Mouse (Mus musculus) limb, embryonic 12.5 days (tissue): ENCODE data around the gene BC067074. TPM values are rescaled to one million over a fixed set of nuclear protein-coding genes. Genes with fewer than 3 reads are reported as not detected.

Experiments
- ATAC-seq: fragments of 200-750 bp; cut with Nextera tagmentation; 2 replicates; pipeline ENCODE4 v1.8.0; 2017; ENCODE audit warnings: low read depth, moderate TSS enrichment; ENCODE audit not compliant: insufficient number of reproducible peaks, insufficient read depth, low FRiP score, low TSS enrichment
- H3K27ac ChIP-seq: fragments of 300-500 bp; sonication (generic); 2 replicates; pipeline ENCODE4 v1.5.1; 2016; ENCODE audit warnings: mild to moderate bottlenecking, moderate library complexity
- H3K27me3 ChIP-seq: fragments of 300-500 bp; sonication (generic); 2 replicates; pipeline ENCODE4 v1.6.1; 2016; ENCODE audit warnings: mild to moderate bottlenecking, moderate library complexity
- H3K36me3 ChIP-seq: fragments of 300-500 bp; sonication (generic); 2 replicates; pipeline ENCODE4 v1.6.1; 2016; ENCODE audit warnings: mild to moderate bottlenecking, moderate library complexity
- H3K4me1 ChIP-seq: fragments of 300-500 bp; sonication (generic); replicated peaks from 2 replicates; pipeline ENCODE4 v1.6.1; 2016
- H3K4me2 ChIP-seq: fragments of 300-500 bp; sonication (generic); 2 replicates; pipeline ENCODE4 v1.6.1; 2016; ENCODE audit warnings: mild to moderate bottlenecking, moderate library complexity
- H3K4me3 ChIP-seq: fragments of 300-500 bp; sonication (generic); replicated peaks from 2 replicates; pipeline ENCODE4 v1.5.1; 2016; ENCODE audit warnings: mild to moderate bottlenecking
- H3K9ac ChIP-seq: fragments of 300-500 bp; sonication (generic); replicated peaks from 2 replicates; pipeline ENCODE4 v1.6.1; 2016; ENCODE audit warnings: mild to moderate bottlenecking, moderate library complexity
- H3K9me3 ChIP-seq: fragments of 300-500 bp; sonication (generic); 2 replicates; pipeline ENCODE4 v1.6.1; 2016; ENCODE audit warnings: mild to moderate bottlenecking, moderate library complexity
- WGBS: fragments of 180-500 bp; shearing (Covaris S2); methylation state at CpG from one replicate; pipeline ENCODE4 v1.1.7; 2016; 5-methylcytosine and 5-hydroxymethylcytosine counted together
- polyA plus RNA-seq: library from polyadenylated mRNA; unstranded; fragments of >200 nt; fragmentation: Nextera tagmentation; extraction: Ambion mirVana; gene quantifications from 2 replicates; pipeline ENCODE4 v1.2.1, GENCODE M21; 2016

BC067074 gene
- polyA plus RNA-seq, 1 experiment from 2014 or later: 10.5 TPM

GRCm38 (mm10) chr13:113324241-113324640 lies 31.3 kb downstream of the BC067074 start:
- ATAC-seq: no peak
- Histone ChIP-seq H3K9ac (no peak overlapping the region), H3K27ac (no peak overlapping the region), H3K4me1 (no peaks in the 10 kb centered on the region), H3K27me3 (no peaks in the 10 kb centered on the region), H3K9me3 (no peaks in the 10 kb centered on the region), H3K36me3 (peaks cover 27% of the 10 kb centered on the region), H3K4me2 (no peak overlapping the region), H3K4me3 (no peak overlapping the region)
- WGBS: 87% methylated on average over 3 of the region's 3 CpGs

GRCm38 (mm10) chr13:113325678-113326077 lies 32.7 kb downstream of the BC067074 start:
- no peak overlapping the region for H3K27ac ChIP-seq
- no peak overlapping the region for H3K9ac ChIP-seq
- peaks cover 4% of the 10 kb centered on the region; the same call in 1 of the 2 replicates for H3K9me3 ChIP-seq
- H3K4me1 ChIP-seq: no peaks in the 10 kb centered on the region
- no peak overlapping the region for H3K4me2 ChIP-seq
- 77% methylated on average over 3 of the region's 3 CpGs for WGBS
- no peak overlapping the region for H3K4me3 ChIP-seq
- peaks cover 38% of the 10 kb centered on the region for H3K36me3 ChIP-seq
- no peaks in the 10 kb centered on the region for H3K27me3 ChIP-seq
- ATAC-seq: no peak

GRCm38 (mm10) chr13:113332256-113332655 lies 39.3 kb downstream of the BC067074 start:
- peaks cover 21% of the 10 kb centered on the region for H3K4me1 ChIP-seq
- ATAC-seq: no peak; the same call in 1 of the 2 replicates
- H3K4me2 ChIP-seq: no peak overlapping the region; the same call in 1 of the 2 replicates
- no peak overlapping the region for H3K9ac ChIP-seq
- H3K9me3 ChIP-seq: peaks cover 4% of the 10 kb centered on the region; the same call in 1 of the 2 replicates
- 16% methylated on average over 7 of the region's 7 CpGs for WGBS
- no peaks in the 10 kb centered on the region for H3K27me3 ChIP-seq
- H3K27ac ChIP-seq: peak overlapping the region; percentile 47
- H3K4me3 ChIP-seq: no peak overlapping the region
- H3K36me3 ChIP-seq: peaks cover 24% of the 10 kb centered on the region

- ATAC-seq: no peak
- Histone ChIP-seq H3K4me2 (no peak overlapping the region), H3K4me3 (no peak overlapping the region), H3K27ac (no peak overlapping the region), H3K27me3 (no peaks in the 10 kb centered on the region), H3K9ac (no peak overlapping the region), H3K36me3 (peaks cover 20% of the 10 kb centered on the region), H3K4me1 (peaks cover 27% of the 10 kb centered on the region), H3K9me3 (peaks cover 4% of the 10 kb centered on the region; the same call in 1 of the 2 replicates)
- WGBS: 95% methylated on average over 6 of the region's 6 CpGs
Observed at GRCm38 (mm10) chr13:113333374-113333773, 40.4 kb downstream of the BC067074 start.

GRCm38 (mm10) chr13:113333931-113334330 lies 41.0 kb downstream of the BC067074 start:
- peaks cover 27% of the 10 kb centered on the region for H3K4me1 ChIP-seq
- peaks cover 19% of the 10 kb centered on the region for H3K36me3 ChIP-seq
- no peak overlapping the region for H3K9ac ChIP-seq
- H3K4me2 ChIP-seq: no peak overlapping the region
- no peaks in the 10 kb centered on the region for H3K27me3 ChIP-seq
- 83% methylated on average over 5 of the region's 5 CpGs for WGBS
- no peak overlapping the region for H3K4me3 ChIP-seq
- H3K9me3 ChIP-seq: peaks cover 4% of the 10 kb centered on the region; the same call in 1 of the 2 replicates
- H3K27ac ChIP-seq: no peak overlapping the region
- no peak for ATAC-seq

GRCm38 (mm10) chr13:113334773-113335172 lies 41.8 kb downstream of the BC067074 start:
- H3K36me3 ChIP-seq: peaks cover 16% of the 10 kb centered on the region
- peaks cover 4% of the 10 kb centered on the region; the same call in 1 of the 2 replicates for H3K9me3 ChIP-seq
- no peak overlapping the region for H3K27ac ChIP-seq
- peaks cover 27% of the 10 kb centered on the region for H3K4me1 ChIP-seq
- 41% methylated on average over 4 of the region's 4 CpGs for WGBS
- ATAC-seq: no peak
- H3K4me3 ChIP-seq: no peak overlapping the region
- no peak overlapping the region for H3K9ac ChIP-seq
- H3K27me3 ChIP-seq: no peaks in the 10 kb centered on the region
- no peak overlapping the region for H3K4me2 ChIP-seq

GRCm38 (mm10) chr13:113337223-113337858 lies 44.4 kb downstream of the BC067074 start:
- Histone ChIP-seq H3K27ac (peak overlapping the region; percentile 47; the same call in 1 of the 2 replicates), H3K4me3 (no peak overlapping the region), H3K9ac (no peak overlapping the region), H3K9me3 (no peaks in the 10 kb centered on the region), H3K27me3 (no peaks in the 10 kb centered on the region), H3K36me3 (0 out of 2 replicates have a peak, but pooled peaks cover 3% of the 10 kb centered on the region), H3K4me2 (no peak overlapping the region), H3K4me1 (peaks cover 24% of the 10 kb centered on the region)
- 47% methylated on average over 6 of the region's 6 CpGs for WGBS
- ATAC-seq: peak; percentile 63; the same call in 1 of the 2 replicates

GRCm38 (mm10) chr13:113340644-113341043 lies 47.7 kb downstream of the BC067074 start:
- H3K9me3 ChIP-seq: no peaks in the 10 kb centered on the region
- peaks cover 18% of the 10 kb centered on the region for H3K4me1 ChIP-seq
- no peak overlapping the region for H3K4me2 ChIP-seq
- 64% methylated on average over 2 of the region's 2 CpGs for WGBS
- H3K27me3 ChIP-seq: no peaks in the 10 kb centered on the region
- no peak for ATAC-seq
- H3K4me3 ChIP-seq: no peak overlapping the region
- H3K9ac ChIP-seq: no peak overlapping the region
- H3K27ac ChIP-seq: no peak overlapping the region
- no peaks in the 10 kb centered on the region for H3K36me3 ChIP-seq

- peaks cover 17% of the 10 kb centered on the region for H3K4me1 ChIP-seq
- H3K4me3 ChIP-seq: no peak overlapping the region
- no peak overlapping the region for H3K4me2 ChIP-seq
- no peak overlapping the region for H3K9ac ChIP-seq
- no peak for ATAC-seq
- H3K27me3 ChIP-seq: no peaks in the 10 kb centered on the region
- H3K27ac ChIP-seq: no peak overlapping the region
- no peaks in the 10 kb centered on the region for H3K36me3 ChIP-seq
- no peaks in the 10 kb centered on the region for H3K9me3 ChIP-seq
Observed at GRCm38 (mm10) chr13:113341161-113341560, 48.2 kb downstream of the BC067074 start.

GRCm38 (mm10) chr13:113342355-113342919 lies 49.5 kb downstream of the BC067074 start:
- ATAC-seq: no peak
- Histone ChIP-seq H3K4me1 (peaks cover 16% of the 10 kb centered on the region), H3K27me3 (no peaks in the 10 kb centered on the region), H3K36me3 (no peaks in the 10 kb centered on the region), H3K9ac (no peak overlapping the region), H3K4me3 (no peak overlapping the region), H3K27ac (no peak overlapping the region), H3K4me2 (no peak overlapping the region), H3K9me3 (no peaks in the 10 kb centered on the region)
- 78% methylated on average over 10 of the region's 10 CpGs for WGBS

GRCm38 (mm10) chr13:113350743-113351430 lies 57.9 kb downstream of the BC067074 start:
- no peak for ATAC-seq
- Histone ChIP-seq H3K9ac (no peak overlapping the region), H3K36me3 (0 out of 2 replicates have a peak, but pooled peaks cover 10% of the 10 kb centered on the region), H3K27me3 (no peaks in the 10 kb centered on the region), H3K4me3 (no peak overlapping the region), H3K4me2 (no peak overlapping the region), H3K27ac (0 out of 2 replicates have a peak overlapping the region, but pooled peaks have one; percentile 12), H3K4me1 (peaks cover 34% of the 10 kb centered on the region), H3K9me3 (no peaks in the 10 kb centered on the region)
- WGBS: 87% methylated on average over 11 of the region's 11 CpGs
